Mouse (Mus musculus) thymus, adult 2 months (tissue): ENCODE results near the gene Mrgprg. TPM values are rescaled to one million over a fixed set of nuclear protein-coding genes. Genes with fewer than 3 reads are reported as not detected.
A peak's percentile ranks its signal among the peaks of the same experiment; 100 is the strongest.

Experiments
- DNase-seq: peaks from one replicate; pipeline ENCODE4 v3.0.0; 2021
- H3K27ac ChIP-seq: fragments of 200-500 bp; 2 replicates; pipeline ENCODE4 v1.5.1; 2012; ENCODE audit warnings: low read length, control low read depth; ENCODE audit not compliant: control insufficient read depth, insufficient read depth
- H3K27me3 ChIP-seq: fragments of 200-500 bp; 2 replicates; pipeline ENCODE4 v1.6.1; 2012; ENCODE audit warnings: mild to moderate bottlenecking, low read length, moderate library complexity, mixed read lengths; ENCODE audit not compliant: control insufficient read depth, insufficient read depth
- H3K36me3 ChIP-seq: fragments of 200-500 bp; 2 replicates; pipeline ENCODE4 v1.6.1; 2012; ENCODE audit warnings: mild to moderate bottlenecking, low read length, moderate library complexity; ENCODE audit not compliant: control insufficient read depth, insufficient read depth
- H3K4me1 ChIP-seq: fragments of 200-500 bp; replicated peaks from 2 replicates; pipeline ENCODE4 v1.6.1; 2012; ENCODE audit warnings: low read length; ENCODE audit not compliant: control insufficient read depth, insufficient read depth
- H3K4me3 ChIP-seq: fragments of 200-500 bp; 2 replicates; pipeline ENCODE4 v1.5.1; 2012; ENCODE audit warnings: mild to moderate bottlenecking, low read length, control low read depth, moderate library complexity; ENCODE audit not compliant: control insufficient read depth, insufficient read depth
- CTCF ChIP-seq: fragments of 200-500 bp; IDR thresholded peaks from 2 replicates; pipeline ENCODE4 v1.5.1; 2012; ENCODE audit warnings: mild to moderate bottlenecking, control low read depth, low read length, moderate library complexity, borderline replicate concordance; ENCODE audit not compliant: control insufficient read depth, poor library complexity, insufficient read depth; ENCODE audit errors: extremely low read depth
- POLR2A ChIP-seq: fragments of 200-500 bp; IDR thresholded peaks from 2 replicates; pipeline ENCODE4 v1.6.1; 2012; ENCODE audit warnings: mild to moderate bottlenecking, low read length, control low read depth, moderate library complexity; ENCODE audit not compliant: control insufficient read depth, poor library complexity, insufficient read depth; ENCODE audit errors: extremely low read depth
- WGBS: fragments of 180-500 bp; shearing (Covaris S2); methylation state at CpG from one replicate; pipeline ENCODE4 v1.1.7; 2018; 5-methylcytosine and 5-hydroxymethylcytosine counted together
- polyA plus RNA-seq: library from polyadenylated mRNA; depleted of rRNA; stranded (reverse); fragments of >200 nt; gene quantifications from 2 replicates; pipeline ENCODE4 v1.2.3, GENCODE M21; 2012

Gene Mrgprg
- polyA plus RNA-seq, 1 experiment = 2.2 TPM

- H3K4me1 ChIP-seq = peaks cover 6% of the 10 kb centered on the region; the same call in 1 of the 2 replicates
- DNase-seq = no peak
- H3K36me3 ChIP-seq = no peaks in the 10 kb centered on the region
- no peaks in the 10 kb centered on the region for H3K27me3 ChIP-seq
- H3K27ac ChIP-seq = no peak overlapping the region
- WGBS = 94% methylated on average over 6 of the region's 6 CpGs
- no peak for TF ChIP-seq CTCF
- TF ChIP-seq POLR2A = no peak
- no peak overlapping the region for H3K4me3 ChIP-seq
These were observed 25.7 kb upstream of the Mrgprg start for GRCm38 (mm10) chr7:143792336-143792985.

- TF ChIP-seq POLR2A (no peak), CTCF (no peak)
- Histone ChIP-seq H3K36me3 (no peaks in the 10 kb centered on the region), H3K27me3 (no peaks in the 10 kb centered on the region), H3K27ac (peak within 1 kb of the TSS; percentile 88), H3K4me1 (peaks cover 45% of the 10 kb centered on the region), H3K4me3 (peak within 1 kb of the TSS; percentile 65)
- WGBS = 10% methylated on average over 21 of the region's 21 CpGs
- DNase-seq = peak; percentile 67
These were observed 17.4 kb upstream of the Mrgprg start, which contains the start of gene Mrgpre for GRCm38 (mm10) chr7:143783996-143784829. Mrgpre (minus strand) TSS chr7:143784500.

GRCm38 (mm10) chr7:143783378-143783995 lies 16.7 kb upstream of the Mrgprg start:
- peaks cover 45% of the 10 kb centered on the region for H3K4me1 ChIP-seq
- no peak for DNase-seq
- WGBS = 28% methylated on average over 6 of the region's 6 CpGs
- H3K4me3 ChIP-seq = peak overlapping the region; percentile 65
- no peaks in the 10 kb centered on the region for H3K36me3 ChIP-seq
- TF ChIP-seq CTCF (no peak), POLR2A (0 out of 2 replicates have a peak, but pooled peaks have one; percentile 10)
- no peak overlapping the region for H3K27ac ChIP-seq
- no peaks in the 10 kb centered on the region for H3K27me3 ChIP-seq

- no peaks in the 10 kb centered on the region for H3K36me3 ChIP-seq
- no peak for DNase-seq
- H3K27me3 ChIP-seq = no peaks in the 10 kb centered on the region
- 69% methylated on average over 2 of the region's 2 CpGs for WGBS
- H3K4me3 ChIP-seq = no peak overlapping the region
- peaks cover 3% of the 10 kb centered on the region for H3K4me1 ChIP-seq
- no peak overlapping the region for H3K27ac ChIP-seq
- no peak for TF ChIP-seq POLR2A
These were observed 10.6 kb upstream of the Mrgprg start for GRCm38 (mm10) chr7:143777375-143777774.

GRCm38 (mm10) chr7:143776137-143776536 lies 9.3 kb upstream of the Mrgprg start:
- no peaks in the 10 kb centered on the region for H3K27me3 ChIP-seq

GRCm38 (mm10) chr7:143769461-143769860 lies 2.7 kb upstream of the Mrgprg start:
- 93% methylated on average over 1 of the region's 1 CpGs for WGBS
- H3K4me3 ChIP-seq = no peak overlapping the region
- H3K4me1 ChIP-seq = peaks cover 14% of the 10 kb centered on the region
- TF ChIP-seq CTCF (no peak), POLR2A (no peak)
- DNase-seq = no peak
- no peaks in the 10 kb centered on the region for H3K36me3 ChIP-seq
- no peak overlapping the region for H3K27ac ChIP-seq
- no peaks in the 10 kb centered on the region for H3K27me3 ChIP-seq

More at GRCm38 (mm10) chr7:143776137-143776536, 9.3 kb upstream of the Mrgprg start:
- no peak overlapping the region for H3K4me3 ChIP-seq
- H3K27ac ChIP-seq = no peak overlapping the region
- WGBS = 64% methylated on average over 3 of the region's 3 CpGs
- DNase-seq = no peak
- no peaks in the 10 kb centered on the region for H3K36me3 ChIP-seq
- H3K4me1 ChIP-seq = no peaks in the 10 kb centered on the region
- TF ChIP-seq CTCF (no peak), POLR2A (no peak)
